Mouse (Mus musculus) forebrain, embryonic 14.5 days (tissue): ENCODE measurements at regions not wholly inside any gene's neighbourhood (a gene's known extent, or its start where the extent isn't known, plus 50 kb on each side); places are given as distances from the start of the nearest gene placed in this dataset.

Source experiments
- ATAC-seq: fragments of 200-750 bp; cut with Nextera tagmentation; 2 replicates; pipeline ENCODE4 v1.8.0; 2017; ENCODE audit warnings: mild to moderate bottlenecking, moderate library complexity
- DNase-seq: peaks from one replicate; pipeline ENCODE4 v3.0.0-alpha.2; 2015; ENCODE audit warnings: low spot score
- H3K27ac ChIP-seq: fragments of 300-500 bp; sonication (generic); 2 replicates; pipeline ENCODE4 v1.5.1; 2014; ENCODE audit warnings: low read depth, mild to moderate bottlenecking, control low read depth, low read length, moderate library complexity
- H3K27me3 ChIP-seq: fragments of 300-500 bp; sonication (generic); replicated peaks from 2 replicates; pipeline ENCODE4 v1.6.1; 2014; ENCODE audit warnings: low read length, control low read depth, mixed read lengths; ENCODE audit not compliant: control insufficient read depth, insufficient read depth
- H3K36me3 ChIP-seq: fragments of 300-500 bp; sonication (generic); 2 replicates; pipeline ENCODE4 v1.6.1; 2014; ENCODE audit warnings: low read length, control low read depth; ENCODE audit not compliant: control insufficient read depth, insufficient read depth
- H3K4me1 ChIP-seq: fragments of 300-500 bp; sonication (generic); 2 replicates; pipeline ENCODE4 v1.6.1; 2014; ENCODE audit warnings: antibody characterized with exemption, low read length, control low read depth; ENCODE audit not compliant: control insufficient read depth, insufficient read depth
- H3K4me2 ChIP-seq: fragments of 300-500 bp; sonication (generic); 2 replicates; pipeline ENCODE4 v1.6.1; 2014; ENCODE audit warnings: mild to moderate bottlenecking, control low read depth, low read length
- H3K4me3 ChIP-seq: fragments of 300-500 bp; sonication (generic); 2 replicates; pipeline ENCODE4 v1.5.1; 2014; ENCODE audit warnings: low read depth, low read length, control low read depth
- H3K9ac ChIP-seq: fragments of 300-500 bp; sonication (generic); 2 replicates; pipeline ENCODE4 v1.6.1; 2014; ENCODE audit warnings: mild to moderate bottlenecking, low read length, control low read depth, moderate library complexity
- H3K9me3 ChIP-seq: fragments of 300-500 bp; sonication (generic); replicated peaks from 2 replicates; pipeline ENCODE4 v1.6.1; 2016; ENCODE audit warnings: low read length, control low read depth, mixed read lengths; ENCODE audit not compliant: control insufficient read depth
- WGBS: fragments of 180-500 bp; shearing (Covaris S2); extraction: QIAGEN DNeasy Blood & Tissue Kit; methylation state at CpG from one replicate; pipeline ENCODE4 v1.1.7; 2014; 5-methylcytosine and 5-hydroxymethylcytosine counted together

DNA sequence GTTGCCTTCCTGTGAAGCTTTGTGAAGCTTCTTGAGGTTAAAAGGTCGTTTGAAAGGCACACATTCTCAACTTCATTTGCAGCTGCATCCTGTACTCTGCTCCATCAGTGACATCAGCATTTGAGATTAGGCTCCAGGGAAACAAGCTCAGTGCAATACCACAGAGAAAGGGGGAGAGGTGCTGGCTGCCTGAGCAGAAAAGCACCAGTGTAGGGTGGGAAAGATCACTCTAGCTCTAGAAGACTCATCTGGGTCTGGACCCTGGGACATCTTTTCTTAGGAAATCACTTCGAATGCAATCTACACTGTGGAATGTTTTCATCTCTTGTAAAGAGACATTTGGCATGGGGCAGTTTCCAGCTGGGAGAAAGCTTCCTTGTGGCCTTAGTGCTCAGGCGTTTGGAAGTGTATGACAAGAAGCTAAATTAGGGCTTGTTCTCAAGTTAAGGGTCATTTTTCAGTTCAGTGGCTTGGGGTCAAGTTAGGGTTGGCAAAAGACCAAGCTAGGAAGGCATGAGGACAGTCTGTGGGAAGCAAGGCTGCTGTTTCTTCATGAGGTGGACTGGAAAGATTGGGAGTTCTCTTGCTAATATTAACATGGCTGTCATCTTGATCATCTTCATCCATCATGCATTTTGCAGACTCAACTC is 370.5 kb upstream of the Gm6657 start:
- 52% methylated on average over 3 of the region's 3 CpGs for WGBS
- H3K4me1 ChIP-seq: no peaks in the 10 kb centered on the region
- H3K27ac ChIP-seq: no peak overlapping the region
- no peaks in the 10 kb centered on the region for H3K36me3 ChIP-seq
- ATAC-seq (no peak), DNase-seq (no peak)
- no peaks in the 10 kb centered on the region for H3K27me3 ChIP-seq
- H3K9ac ChIP-seq: no peak overlapping the region
- no peak overlapping the region for H3K4me3 ChIP-seq
- 0 out of 2 replicates have a peak, but pooled peaks cover 3% of the 10 kb centered on the region for H3K9me3 ChIP-seq
- H3K4me2 ChIP-seq: no peak overlapping the region

DNA sequence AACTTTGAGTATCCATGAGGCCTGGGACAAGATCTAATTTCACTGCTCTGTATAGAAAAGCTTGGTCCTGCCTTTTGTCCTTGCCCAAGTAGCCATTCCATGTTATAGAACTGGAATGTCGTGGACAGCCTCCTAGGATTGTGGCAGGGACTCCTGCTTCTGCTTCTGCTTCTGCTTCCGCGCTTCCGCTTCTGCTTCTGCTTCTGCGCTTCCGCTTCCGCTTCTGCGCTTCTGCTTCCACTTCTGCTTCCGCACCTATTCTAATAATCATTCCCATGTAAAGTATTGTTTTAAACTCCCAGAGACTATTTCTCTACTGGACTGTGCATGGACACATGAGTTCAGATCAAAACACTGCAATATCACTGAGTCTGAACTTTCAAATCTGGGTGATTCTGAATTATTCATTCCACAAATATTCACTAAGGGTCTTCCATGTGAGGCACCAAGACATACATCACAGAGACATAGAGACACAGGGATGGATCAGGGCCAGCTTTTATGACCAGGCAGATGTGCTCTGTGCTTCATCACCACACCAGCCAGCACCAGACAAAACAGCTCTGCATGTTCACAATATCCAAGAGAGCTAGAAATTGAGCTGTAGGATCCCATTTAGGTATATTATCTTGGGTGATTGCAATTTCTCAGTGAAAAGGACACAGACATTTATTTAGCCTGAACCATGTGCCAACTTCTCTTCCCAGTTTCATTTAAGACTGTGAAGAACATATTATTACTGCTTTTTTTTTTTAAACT is 360.5 kb upstream of the Gm6657 start:
- WGBS: 93% methylated on average over 9 of the region's 9 CpGs
- Histone ChIP-seq H3K27ac (no peak overlapping the region), H3K36me3 (no peaks in the 10 kb centered on the region), H3K27me3 (no peaks in the 10 kb centered on the region), H3K4me2 (no peak overlapping the region), H3K9ac (no peak overlapping the region), H3K4me3 (no peak overlapping the region), H3K9me3 (no peaks in the 10 kb centered on the region), H3K4me1 (no peaks in the 10 kb centered on the region)
- no peak for DNase-seq
- no peak for ATAC-seq

DNA sequence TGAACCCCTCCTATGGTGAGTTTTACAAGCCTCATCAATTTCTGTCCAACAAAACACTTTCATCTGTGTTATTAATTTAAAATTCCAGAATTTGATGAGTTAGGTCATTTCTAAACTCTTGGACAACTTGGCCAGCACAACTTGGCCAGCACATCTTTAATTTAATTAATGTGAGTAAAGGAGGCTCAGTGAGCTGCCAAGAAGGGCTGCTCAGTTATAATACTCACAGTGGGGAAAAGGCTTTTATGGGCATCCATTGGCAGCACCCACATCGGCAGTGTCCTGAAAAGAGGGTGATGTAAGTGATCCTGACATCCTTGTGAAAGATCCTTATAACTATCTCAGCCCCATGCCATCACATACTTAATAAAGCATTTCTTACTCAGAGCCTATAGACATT is 359.2 kb upstream of the Gm6657 start:
- H3K36me3 ChIP-seq: no peaks in the 10 kb centered on the region
- no peaks in the 10 kb centered on the region for H3K9me3 ChIP-seq
- no peak for DNase-seq
- ATAC-seq: no peak
- H3K9ac ChIP-seq: no peak overlapping the region
- WGBS: 83% methylated on average over 1 of the region's 1 CpGs
- H3K4me3 ChIP-seq: no peak overlapping the region
- no peak overlapping the region for H3K27ac ChIP-seq
- H3K4me1 ChIP-seq: no peaks in the 10 kb centered on the region
- H3K27me3 ChIP-seq: no peaks in the 10 kb centered on the region
- no peak overlapping the region for H3K4me2 ChIP-seq

GRCm38 (mm10) chr12:77836231-77836630 is 357.8 kb upstream of the Gm6657 start:
- H3K9me3 ChIP-seq: no peaks in the 10 kb centered on the region
- H3K4me2 ChIP-seq: no peak overlapping the region
- H3K9ac ChIP-seq: no peak overlapping the region
- H3K27me3 ChIP-seq: no peaks in the 10 kb centered on the region
- no peaks in the 10 kb centered on the region for H3K36me3 ChIP-seq
- ATAC-seq: no peak
- H3K27ac ChIP-seq: no peak overlapping the region
- H3K4me1 ChIP-seq: no peaks in the 10 kb centered on the region
- WGBS: 65% methylated on average over 2 of the region's 2 CpGs
- DNase-seq: no peak
- no peak overlapping the region for H3K4me3 ChIP-seq

GRCm38 (mm10) chr12:77841844-77842415 is 352.1 kb upstream of the Gm6657 start:
- WGBS: 45% methylated on average over 7 of the region's 7 CpGs
- no peaks in the 10 kb centered on the region for H3K36me3 ChIP-seq
- no peaks in the 10 kb centered on the region for H3K9me3 ChIP-seq
- no peak overlapping the region for H3K27ac ChIP-seq
- H3K4me3 ChIP-seq: no peak overlapping the region
- DNase-seq (peak; percentile 13), ATAC-seq (no peak)
- no peak overlapping the region for H3K9ac ChIP-seq
- H3K4me2 ChIP-seq: no peak overlapping the region
- no peaks in the 10 kb centered on the region for H3K4me1 ChIP-seq
- no peaks in the 10 kb centered on the region for H3K27me3 ChIP-seq

DNA sequence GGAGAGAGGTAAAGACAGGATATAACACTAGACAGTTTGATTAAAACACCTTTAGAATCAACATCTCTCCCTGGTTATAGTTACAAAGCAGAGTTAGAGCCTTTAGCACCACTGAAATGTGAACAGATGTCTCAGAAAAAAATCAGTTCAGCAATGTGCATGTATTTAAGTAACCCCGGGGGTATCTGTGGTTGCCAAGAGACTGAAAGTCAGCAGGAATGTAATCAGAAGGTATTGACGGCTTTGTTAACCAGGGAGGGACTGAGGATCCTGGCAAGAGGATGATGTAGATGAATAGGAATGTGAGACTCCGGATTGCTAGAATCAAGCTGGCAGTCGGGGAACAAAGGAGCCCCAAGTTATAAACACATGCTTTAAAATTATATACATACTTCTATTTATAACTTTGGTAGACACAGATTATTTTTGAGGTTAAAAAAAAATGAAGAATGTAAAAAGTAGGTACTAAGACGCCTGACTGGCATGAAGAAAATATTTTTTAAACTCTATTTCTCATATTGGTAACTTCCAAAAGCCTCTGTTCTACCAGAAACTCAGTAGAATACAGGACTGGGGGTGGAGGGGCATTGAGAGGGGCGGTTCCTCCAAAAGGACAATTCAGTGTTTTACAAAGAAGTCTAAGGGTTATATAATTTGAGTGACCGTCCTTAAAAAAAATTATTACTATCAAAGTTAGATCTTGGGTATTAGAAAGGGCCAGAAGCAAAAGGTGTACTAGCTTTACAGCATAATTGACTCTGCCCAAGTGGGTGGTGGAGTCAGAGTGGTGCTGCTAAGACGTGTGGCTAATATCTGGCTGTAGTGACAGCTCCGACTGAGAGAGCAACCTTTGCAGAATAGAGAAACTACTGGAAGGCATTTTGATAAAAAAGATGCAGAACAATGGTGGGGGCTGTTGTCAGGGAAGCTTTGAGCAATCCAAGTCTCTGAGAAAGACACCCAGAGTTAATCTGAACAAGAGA is 341.2 kb upstream of the Gm6657 start:
- H3K27ac ChIP-seq: no peak overlapping the region
- 21% methylated on average over 9 of the region's 9 CpGs for WGBS
- peak; percentile 73 for ATAC-seq

DNA sequence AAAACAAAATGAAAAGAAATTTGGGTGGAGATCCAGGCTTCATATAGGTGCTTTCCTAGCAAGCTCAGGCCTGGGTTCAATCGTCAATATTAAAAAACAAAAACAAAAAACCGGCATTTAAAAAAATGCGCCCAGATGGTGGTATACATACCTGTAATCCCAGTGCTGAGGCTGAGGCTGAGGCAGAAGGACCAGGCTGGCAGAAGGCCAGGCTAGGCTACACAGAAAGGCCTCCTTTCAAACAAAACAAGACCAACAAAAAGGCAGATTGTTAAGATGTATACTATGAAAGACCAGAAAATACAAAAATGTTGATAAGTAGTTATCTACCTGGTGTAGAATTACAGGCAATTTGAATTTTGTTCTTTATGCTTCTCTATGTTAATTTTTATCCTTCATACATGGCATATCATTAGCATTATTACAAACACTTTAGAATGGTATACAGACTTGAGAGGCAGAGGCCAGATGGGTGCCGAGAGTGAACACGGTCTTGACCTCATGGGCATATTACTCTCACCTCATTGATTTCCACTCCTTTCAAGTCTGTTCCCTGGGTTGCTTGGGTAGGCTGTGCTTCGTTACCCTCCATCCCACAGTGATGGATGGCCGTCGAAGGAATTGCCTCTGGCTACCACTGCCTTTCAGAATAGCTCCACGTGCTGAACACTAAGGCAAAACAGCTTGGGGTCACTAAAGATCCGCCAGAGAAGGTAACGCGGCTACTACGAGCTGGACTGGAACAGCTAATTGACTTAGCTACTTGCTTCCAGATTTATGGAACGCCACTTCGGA is 339.6 kb upstream of the Gm6657 start:
- peaks cover 13% of the 10 kb centered on the region for H3K4me1 ChIP-seq
- DNase-seq (peak; percentile 44), ATAC-seq (peak; percentile 64; the same call in 1 of the 2 replicates)
- H3K27ac ChIP-seq: no peak overlapping the region
- WGBS: 30% methylated on average over 15 of the region's 15 CpGs
- H3K4me3 ChIP-seq: no peak overlapping the region
- no peak overlapping the region for H3K9ac ChIP-seq
- no peaks in the 10 kb centered on the region for H3K9me3 ChIP-seq
- H3K4me2 ChIP-seq: no peak overlapping the region
- H3K27me3 ChIP-seq: no peaks in the 10 kb centered on the region
- H3K36me3 ChIP-seq: no peaks in the 10 kb centered on the region

More for the DNA sequence above, 341.2 kb upstream of the Gm6657 start:
- H3K4me3 ChIP-seq: no peak overlapping the region
- H3K27me3 ChIP-seq: no peaks in the 10 kb centered on the region
- DNase-seq: peak; percentile 74
- no peak overlapping the region for H3K4me2 ChIP-seq
- H3K9me3 ChIP-seq: no peaks in the 10 kb centered on the region
- H3K4me1 ChIP-seq: peaks cover 13% of the 10 kb centered on the region
- H3K36me3 ChIP-seq: no peaks in the 10 kb centered on the region
- no peak overlapping the region for H3K9ac ChIP-seq

GRCm38 (mm10) chr12:77855796-77856195 is 338.2 kb upstream of the Gm6657 start:
- Histone ChIP-seq H3K4me3 (no peak overlapping the region), H3K4me2 (no peak overlapping the region), H3K27ac (no peak overlapping the region), H3K27me3 (no peaks in the 10 kb centered on the region), H3K36me3 (no peaks in the 10 kb centered on the region), H3K4me1 (peaks cover 13% of the 10 kb centered on the region), H3K9me3 (no peaks in the 10 kb centered on the region), H3K9ac (no peak overlapping the region)
- WGBS: 79% methylated on average over 12 of the region's 12 CpGs
- DNase-seq (peak; percentile 37), ATAC-seq (no peak)
